Mouse (Mus musculus): ENCODE results near the gene Ankrd39. TPM values are rescaled to one million over a fixed set of nuclear protein-coding genes. Genes with fewer than 3 reads are reported as not detected.

The Ankrd39 gene
- polyA plus RNA-seq, 1 experiment: 5.0 TPM

GRCm38 (mm10) chr1:36563632-36564031 lies 16.4 kb upstream of the Ankrd39 start:
- H3K27ac ChIP-seq (replicated peaks; ENCODE audit: low read depth, low read length): peak overlapping the region; percentile 43
- peaks cover 50% of the 10 kb centered on the region for H3K4me1 ChIP-seq (ENCODE audit: control insufficient read depth, insufficient read depth, insufficient read length, low read length)
- H3K4me3 ChIP-seq (ENCODE audit: insufficient read depth, low read depth, low read length): no peak overlapping the region

- Histone ChIP-seq H3K4me3 (ENCODE audit: insufficient read depth, low read depth, low read length) (no peak overlapping the region), H3K27ac (replicated peaks; ENCODE audit: low read depth, low read length) (0 out of 2 replicates have a peak overlapping the region, but pooled peaks have one; percentile 95), H3K4me1 (ENCODE audit: control insufficient read depth, insufficient read depth, insufficient read length, low read length) (peaks cover 47% of the 10 kb centered on the region)
Observed at GRCm38 (mm10) chr1:36563197-36563596, 16.0 kb upstream of the Ankrd39 start.

GRCm38 (mm10) chr1:36562388-36562787 lies 15.1 kb upstream of the Ankrd39 start:
- Histone ChIP-seq H3K27ac (replicated peaks; ENCODE audit: low read depth, low read length) (peak overlapping the region; percentile 95), H3K4me3 (ENCODE audit: insufficient read depth, low read depth, low read length) (no peak overlapping the region), H3K4me1 (ENCODE audit: control insufficient read depth, insufficient read depth, insufficient read length, low read length) (peaks cover 47% of the 10 kb centered on the region)

- Histone ChIP-seq H3K27ac (replicated peaks; ENCODE audit: low read depth, low read length) (peak overlapping the region; percentile 96), H3K4me3 (ENCODE audit: insufficient read depth, low read depth, low read length) (no peak overlapping the region), H3K4me1 (ENCODE audit: control insufficient read depth, insufficient read depth, insufficient read length, low read length) (peaks cover 44% of the 10 kb centered on the region)
Observed at GRCm38 (mm10) chr1:36560903-36561302, 13.7 kb upstream of the Ankrd39 start.

- Histone ChIP-seq H3K4me3 (ENCODE audit: insufficient read depth, low read depth, low read length) (0 out of 2 replicates have a peak overlapping the region, but pooled peaks have one; percentile 94), H3K4me1 (ENCODE audit: control insufficient read depth, insufficient read depth, insufficient read length, low read length) (peaks cover 44% of the 10 kb centered on the region), H3K27ac (replicated peaks; ENCODE audit: low read depth, low read length) (peak overlapping the region; percentile 96)
Observed at GRCm38 (mm10) chr1:36559888-36560287, 12.6 kb upstream of the Ankrd39 start.

- Histone ChIP-seq H3K4me3 (ENCODE audit: insufficient read depth, low read depth, low read length) (peak overlapping the region; percentile 94), H3K4me1 (ENCODE audit: control insufficient read depth, insufficient read depth, insufficient read length, low read length) (peaks cover 38% of the 10 kb centered on the region), H3K27ac (replicated peaks; ENCODE audit: low read depth, low read length) (peak overlapping the region; percentile 96)
Observed at GRCm38 (mm10) chr1:36559256-36559655, 12.0 kb upstream of the Ankrd39 start.

GRCm38 (mm10) chr1:36558031-36558993 lies 11.1 kb upstream of the Ankrd39 start, which contains the start of gene Sema4c:
Gene Sema4c (minus strand): TSS chr1:36558349.
- Histone ChIP-seq H3K4me3 (ENCODE audit: insufficient read depth, low read depth, low read length) (peak within 1 kb of the TSS; percentile 94), H3K4me1 (ENCODE audit: control insufficient read depth, insufficient read depth, insufficient read length, low read length) (peaks cover 29% of the 10 kb centered on the region), H3K27ac (replicated peaks; ENCODE audit: low read depth, low read length) (peak within 1 kb of the TSS; percentile 97)

- H3K4me1 ChIP-seq (ENCODE audit: control insufficient read depth, insufficient read depth, insufficient read length, low read length): peaks cover 22% of the 10 kb centered on the region
- peak overlapping the region; percentile 97 for H3K27ac ChIP-seq (replicated peaks; ENCODE audit: low read depth, low read length)
- H3K4me3 ChIP-seq (ENCODE audit: insufficient read depth, low read depth, low read length): peak overlapping the region; percentile 94
Observed at GRCm38 (mm10) chr1:36557457-36558011, 10.3 kb upstream of the Ankrd39 start.

GRCm38 (mm10) chr1:36556553-36557456 lies 9.6 kb upstream of the Ankrd39 start:
- Histone ChIP-seq H3K4me1 (ENCODE audit: control insufficient read depth, insufficient read depth, insufficient read length, low read length) (peaks cover 15% of the 10 kb centered on the region), H3K4me3 (ENCODE audit: insufficient read depth, low read depth, low read length) (peak overlapping the region; percentile 94), H3K27ac (replicated peaks; ENCODE audit: low read depth, low read length) (peak overlapping the region; percentile 97)

- Histone ChIP-seq H3K4me3 (ENCODE audit: insufficient read depth, low read depth, low read length) (peak overlapping the region; percentile 94), H3K4me1 (ENCODE audit: control insufficient read depth, insufficient read depth, insufficient read length, low read length) (peaks cover 8% of the 10 kb centered on the region; the same call in 1 of the 2 replicates), H3K27ac (replicated peaks; ENCODE audit: low read depth, low read length) (peak overlapping the region; percentile 97)
Observed at GRCm38 (mm10) chr1:36555798-36556395, 8.7 kb upstream of the Ankrd39 start.

GRCm38 (mm10) chr1:36554633-36555399 lies 7.6 kb upstream of the Ankrd39 start:
- Histone ChIP-seq H3K27ac (replicated peaks; ENCODE audit: low read depth, low read length) (peak overlapping the region; percentile 97), H3K4me3 (ENCODE audit: insufficient read depth, low read depth, low read length) (peak overlapping the region; percentile 94), H3K4me1 (ENCODE audit: control insufficient read depth, insufficient read depth, insufficient read length, low read length) (peaks cover 6% of the 10 kb centered on the region; the same call in 1 of the 2 replicates)

GRCm38 (mm10) chr1:36552506-36552905 lies 5.3 kb upstream of the Ankrd39 start:
- Histone ChIP-seq H3K4me3 (ENCODE audit: insufficient read depth, low read depth, low read length) (no peak overlapping the region), H3K27ac (replicated peaks; ENCODE audit: low read depth, low read length) (no peak overlapping the region), H3K4me1 (ENCODE audit: control insufficient read depth, insufficient read depth, insufficient read length, low read length) (peaks cover 3% of the 10 kb centered on the region; the same call in 1 of the 2 replicates)

- Histone ChIP-seq H3K4me1 (ENCODE audit: control insufficient read depth, insufficient read depth, insufficient read length, low read length) (peaks cover 3% of the 10 kb centered on the region; the same call in 1 of the 2 replicates), H3K27ac (replicated peaks; ENCODE audit: low read depth, low read length) (no peak overlapping the region)
Observed at GRCm38 (mm10) chr1:36551904-36552303, 4.7 kb upstream of the Ankrd39 start.

More at GRCm38 (mm10) chr1:36551904-36552303, 4.7 kb upstream of the Ankrd39 start:
- no peak overlapping the region for H3K4me3 ChIP-seq (ENCODE audit: insufficient read depth, low read depth, low read length)
